Mouse (Mus musculus) embryonic facial prominence, embryonic 14.5 days (tissue): Measurements from ENCODE around the gene Maz. TPM values are rescaled to one million over a fixed set of nuclear protein-coding genes. Genes with fewer than 3 reads are reported as not detected.

ENCODE experiments used
- ATAC-seq: fragments of 200-750 bp; cut with Nextera tagmentation; 2 replicates; pipeline ENCODE4 v1.8.0; 2017; ENCODE audit warnings: low read depth, moderate number of reproducible peaks, moderate TSS enrichment
- DNase-seq: peaks from one replicate; pipeline ENCODE4 v3.0.0-alpha.2; 2015; ENCODE audit warnings: low spot score
- H3K27ac ChIP-seq: fragments of 300-500 bp; sonication (generic); replicated peaks from 2 replicates; pipeline ENCODE4 v1.5.1; 2014; ENCODE audit warnings: low read depth, mild to moderate bottlenecking, low read length, moderate library complexity
- H3K27me3 ChIP-seq: fragments of 300-500 bp; sonication (generic); replicated peaks from 2 replicates; pipeline ENCODE4 v1.6.1; 2014; ENCODE audit warnings: low read length; ENCODE audit not compliant: control insufficient read depth, insufficient read depth
- H3K36me3 ChIP-seq: fragments of 300-500 bp; sonication (generic); 2 replicates; pipeline ENCODE4 v1.6.1; 2014; ENCODE audit warnings: low read length, mixed read lengths; ENCODE audit not compliant: control insufficient read depth, insufficient read depth
- H3K4me1 ChIP-seq: fragments of 300-500 bp; sonication (generic); 2 replicates; pipeline ENCODE4 v1.6.1; 2014; ENCODE audit warnings: antibody characterized with exemption, low read length; ENCODE audit not compliant: control insufficient read depth, insufficient read depth
- H3K4me2 ChIP-seq: fragments of 300-500 bp; sonication (generic); 2 replicates; pipeline ENCODE4 v1.6.1; 2014; ENCODE audit warnings: low read depth, mild to moderate bottlenecking, low read length, moderate library complexity, mixed read lengths
- H3K4me3 ChIP-seq: fragments of 300-500 bp; sonication (generic); 2 replicates; pipeline ENCODE4 v1.5.1; 2014; ENCODE audit warnings: low read depth, mild to moderate bottlenecking, low read length
- H3K9ac ChIP-seq: fragments of 300-500 bp; sonication (generic); 2 replicates; pipeline ENCODE4 v1.6.1; 2014; ENCODE audit warnings: low read depth, mild to moderate bottlenecking, low read length, moderate library complexity, mixed read lengths
- H3K9me3 ChIP-seq: fragments of 300-500 bp; sonication (generic); 2 replicates; pipeline ENCODE4 v1.6.1; 2016; ENCODE audit warnings: low read length; ENCODE audit not compliant: control insufficient read depth
- WGBS: fragments of 180-500 bp; shearing (Covaris S2); extraction: QIAGEN DNeasy Blood & Tissue Kit; methylation state at CpG from one replicate; pipeline ENCODE4 v1.1.7; 2014; 5-methylcytosine and 5-hydroxymethylcytosine counted together
- polyA plus RNA-seq: library from polyadenylated mRNA; unstranded; fragments of >200 nt; fragmentation: Nextera tagmentation; extraction: Ambion mirVana; gene quantifications from 2 replicates; pipeline ENCODE4 v1.2.1, GENCODE M21; 2014

Gene Maz
- polyA plus RNA-seq, 1 experiment from 2014 or later: 57.3 TPM

DNA sequence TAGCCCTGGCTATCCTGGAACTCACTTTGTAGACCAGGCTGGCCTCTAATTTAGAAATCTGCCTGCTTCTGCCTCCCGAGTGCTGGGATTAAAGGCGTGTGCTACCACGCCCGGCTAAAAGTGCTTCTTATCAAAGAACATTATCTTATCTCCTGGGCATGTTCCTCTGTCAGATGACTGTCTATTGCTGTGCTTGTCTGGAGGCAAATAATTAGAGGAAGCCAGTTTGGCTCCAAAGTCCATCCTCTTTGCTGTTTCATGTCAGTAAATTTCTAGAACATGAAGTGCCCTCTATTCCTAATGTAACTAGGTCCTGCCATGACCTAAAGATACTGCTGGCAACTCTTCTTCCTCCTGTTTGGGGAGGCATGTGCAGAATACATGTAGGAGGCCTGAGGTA, 44.8 kb downstream of the Maz start:
- no peaks in the 10 kb centered on the region for H3K9me3 ChIP-seq
- no peak overlapping the region for H3K4me3 ChIP-seq
- DNase-seq (no peak), ATAC-seq (no peak)
- H3K27ac ChIP-seq: no peak overlapping the region
- peaks cover 6% of the 10 kb centered on the region for H3K4me1 ChIP-seq
- H3K36me3 ChIP-seq: peaks cover 31% of the 10 kb centered on the region
- H3K27me3 ChIP-seq: no peaks in the 10 kb centered on the region
- WGBS: 90% methylated on average over 4 of the region's 4 CpGs
- H3K9ac ChIP-seq: no peak overlapping the region
- no peak overlapping the region for H3K4me2 ChIP-seq

DNA sequence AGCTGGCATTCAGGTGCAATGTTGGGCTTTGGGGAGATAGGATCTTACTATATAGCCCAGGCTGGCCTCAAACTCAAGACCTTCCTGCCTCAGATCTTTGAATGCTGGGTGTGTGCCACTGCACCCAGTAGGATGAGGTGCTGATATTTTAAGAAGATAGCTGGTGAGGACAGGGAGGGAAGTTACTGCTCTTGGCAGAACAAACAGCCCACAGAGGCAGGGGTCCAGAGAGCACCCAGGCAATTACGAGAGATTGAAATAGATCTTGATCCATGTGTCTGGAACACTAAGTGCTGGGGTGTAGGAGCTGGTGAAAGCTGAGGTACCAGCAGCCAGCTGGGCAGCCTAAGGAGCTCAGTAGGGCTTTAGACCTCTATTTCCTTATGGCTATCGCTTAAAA, 45.2 kb downstream of the Maz start:
- Histone ChIP-seq H3K4me3 (no peak overlapping the region), H3K4me2 (no peak overlapping the region), H3K9me3 (no peaks in the 10 kb centered on the region), H3K9ac (no peak overlapping the region), H3K36me3 (peaks cover 31% of the 10 kb centered on the region), H3K27ac (no peak overlapping the region), H3K4me1 (peaks cover 8% of the 10 kb centered on the region), H3K27me3 (no peaks in the 10 kb centered on the region)
- ATAC-seq (no peak), DNase-seq (no peak)
- WGBS: 91% methylated on average over 2 of the region's 2 CpGs

- Histone ChIP-seq H3K9me3 (no peaks in the 10 kb centered on the region), H3K27ac (no peak overlapping the region), H3K36me3 (peaks cover 31% of the 10 kb centered on the region), H3K9ac (no peak overlapping the region), H3K4me3 (no peak overlapping the region), H3K4me2 (no peak overlapping the region), H3K4me1 (peaks cover 8% of the 10 kb centered on the region), H3K27me3 (no peaks in the 10 kb centered on the region)
- ATAC-seq: no peak
- WGBS: 87% methylated on average over 6 of the region's 6 CpGs
- DNase-seq: no peak
Observed at GRCm38 (mm10) chr7:126978841-126979240, 48.0 kb downstream of the Maz start.

- no peak overlapping the region; the same call in 1 of the 2 replicates for H3K27ac ChIP-seq
- ATAC-seq: no peak
- H3K36me3 ChIP-seq: peaks cover 31% of the 10 kb centered on the region
- H3K4me3 ChIP-seq: peak overlapping the region; percentile 78
- DNase-seq: no peak
- H3K9me3 ChIP-seq: no peaks in the 10 kb centered on the region
- no peaks in the 10 kb centered on the region for H3K27me3 ChIP-seq
- peak overlapping the region; percentile 89 for H3K9ac ChIP-seq
- H3K4me1 ChIP-seq: peaks cover 8% of the 10 kb centered on the region
- WGBS: 26% methylated on average over 14 of the region's 14 CpGs
- H3K4me2 ChIP-seq: peak overlapping the region; percentile 88
Observed at GRCm38 (mm10) chr7:126976878-126977459, 49.9 kb downstream of the Maz start.

DNA sequence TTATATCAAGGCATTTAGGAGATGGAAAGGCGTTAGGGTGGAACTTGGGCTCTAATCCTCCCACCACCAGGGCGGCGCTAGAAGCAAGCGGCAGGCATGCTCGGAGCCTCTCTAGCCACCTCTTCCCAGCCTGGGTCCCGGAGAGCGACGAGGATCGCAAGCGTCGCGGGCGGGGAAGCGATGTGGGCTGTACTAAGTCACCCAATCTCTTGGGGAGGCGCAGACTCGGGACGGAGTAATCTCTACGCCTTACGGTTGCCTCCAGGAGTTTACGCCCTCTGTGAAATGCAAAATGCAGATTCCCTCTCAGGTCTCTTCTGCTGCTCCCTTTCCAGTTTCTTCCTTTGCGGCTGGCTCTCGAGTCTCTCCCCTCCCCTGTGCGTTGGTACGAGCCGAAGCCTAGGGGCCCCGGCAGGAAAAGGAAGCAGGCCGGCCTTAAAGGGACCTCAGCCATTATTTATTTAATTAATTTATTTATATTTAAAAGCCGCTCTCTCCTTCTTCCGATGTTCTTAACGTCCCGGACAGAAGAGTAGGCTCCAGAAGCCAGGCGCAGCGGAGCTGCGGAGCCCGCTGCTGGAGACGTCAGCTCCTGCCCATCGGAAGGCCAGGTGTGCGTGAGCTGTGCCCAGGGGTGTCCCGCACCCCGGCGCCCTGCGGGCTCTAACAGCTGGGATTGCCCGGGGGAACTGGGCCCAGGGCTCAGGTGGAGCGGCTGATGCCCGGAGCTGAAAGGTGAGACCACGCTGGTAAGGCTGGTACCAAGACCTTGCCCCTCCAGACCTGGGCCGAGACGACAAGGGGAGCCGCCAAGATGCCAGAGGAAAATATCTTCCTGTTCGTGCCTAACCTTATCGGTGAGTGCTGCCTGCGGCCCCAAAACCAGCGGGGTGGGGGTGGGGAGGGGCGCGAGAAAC, 50.6 kb downstream of the Maz start, which contains the start of gene Cdiptos:
Gene Cdiptos, minus strand, starts transcription at position 149 of the 917 bp plus-strand sequence.
- Histone ChIP-seq H3K4me2 (peak within 1 kb of the TSS; percentile 88), H3K9me3 (no peaks in the 10 kb centered on the region), H3K36me3 (peaks cover 31% of the 10 kb centered on the region), H3K27ac (peak within 1 kb of the TSS; percentile 90), H3K4me1 (peaks cover 8% of the 10 kb centered on the region), H3K4me3 (peak within 1 kb of the TSS; percentile 78), H3K27me3 (no peaks in the 10 kb centered on the region), H3K9ac (peak within 1 kb of the TSS; percentile 89)
- WGBS: under 1% methylated on average over 42 of the region's 55 CpGs
- DNase-seq: peak; percentile 99
- peak; percentile 98 for ATAC-seq

DNA sequence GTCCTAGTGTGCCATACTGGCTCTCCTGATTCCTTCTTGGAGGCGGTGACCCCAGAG, 51.1 kb downstream of the Maz start, which contains the start of gene Cdipt:
Gene Cdipt, plus strand, starts transcription at position 22 of the 57 bp plus-strand sequence.
- DNase-seq (no peak), ATAC-seq (no peak)
- Histone ChIP-seq H3K36me3 (peaks cover 28% of the 10 kb centered on the region), H3K4me1 (peaks cover 8% of the 10 kb centered on the region), H3K4me2 (peak within 1 kb of the TSS; percentile 88), H3K4me3 (peak within 1 kb of the TSS; percentile 78), H3K9me3 (no peaks in the 10 kb centered on the region), H3K27me3 (no peaks in the 10 kb centered on the region), H3K9ac (peak within 1 kb of the TSS; percentile 89), H3K27ac (peak within 1 kb of the TSS; percentile 90)
- WGBS: 0% methylated on average over 1 of the region's 1 CpGs

GRCm38 (mm10) chr7:126975493-126975892, 51.3 kb downstream of the Maz start:
- Histone ChIP-seq H3K9ac (peak overlapping the region; percentile 89; the same call in 1 of the 2 replicates), H3K4me1 (peaks cover 8% of the 10 kb centered on the region), H3K4me2 (peak overlapping the region; percentile 88), H3K27ac (no peak overlapping the region), H3K9me3 (no peaks in the 10 kb centered on the region), H3K4me3 (peak overlapping the region; percentile 78), H3K36me3 (peaks cover 28% of the 10 kb centered on the region), H3K27me3 (no peaks in the 10 kb centered on the region)
- ATAC-seq (no peak; the same call in 1 of the 2 replicates), DNase-seq (no peak)
- 11% methylated on average over 8 of the region's 8 CpGs for WGBS
